In the genomic region with DNA sequence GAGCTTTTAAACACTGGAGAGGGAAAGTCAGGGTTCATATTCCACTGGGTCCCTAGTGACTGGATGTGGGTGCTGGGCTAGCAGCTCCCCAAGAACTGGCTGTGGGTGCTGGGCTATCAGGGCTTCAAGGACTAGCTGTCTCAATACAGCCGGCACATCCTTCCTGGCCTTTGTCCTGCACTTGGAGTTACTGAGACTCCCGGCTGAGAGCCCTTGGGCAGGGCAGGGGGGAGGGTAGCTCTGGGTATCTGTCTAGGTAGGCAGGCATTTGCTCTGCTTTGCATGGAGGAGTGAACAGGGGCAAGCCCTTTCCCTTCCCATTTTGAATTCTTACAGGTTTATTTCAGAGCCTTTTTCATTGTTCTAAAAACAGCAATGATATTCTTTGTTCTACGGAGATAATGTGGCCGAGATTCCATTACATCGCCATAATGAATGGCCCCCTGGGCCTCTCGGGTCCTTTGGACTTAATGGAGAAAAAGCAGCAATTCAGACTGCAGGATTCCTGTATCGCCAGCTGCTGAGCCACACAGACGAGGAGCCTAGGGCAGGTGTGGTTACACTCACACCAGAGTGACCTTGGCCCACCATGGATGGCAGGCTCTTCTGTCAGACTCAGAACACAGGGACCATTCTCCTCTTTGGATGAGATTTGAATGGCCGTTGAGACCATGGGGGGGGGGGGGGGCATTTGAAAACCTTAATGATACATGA, we compare ENCODE assay signal across 19 mouse cellular contexts.
DNase-seq lines count a peak whose midpoint lies in the region; ATAC-seq lines count a peak whose summit lies in the region.
"Had no signal": no experiment of that assay in that cellular context is flagged by ENCODE, and none has a peak within 500 bp of the region (broad histone marks: within the 10 kb centered on the region; RNA-seq: fewer than 3 reads in every experiment).

No protein-coding gene starts in this region.

- no peak for ATAC-seq in forebrain, embryonic 11.5 days (replicated peaks; ENCODE audit: low FRiP score)
- no peak for ATAC-seq in forebrain, embryonic 14.5 days
- no peak for ATAC-seq in midbrain, embryonic 12.5 days (ENCODE audit: low FRiP score, low read depth)
- no peak for ATAC-seq in midbrain, embryonic 15.5 days (replicated peaks)
- ATAC-seq in hindbrain, embryonic 12.5 days (ENCODE audit: low FRiP score), result no peak
- ATAC-seq in midbrain, embryonic 14.5 days (ENCODE audit: low FRiP score, low TSS enrichment), result no peak
- ATAC-seq: lung, postnatal 0 days had no signal

- DNase-seq in forebrain, embryonic 11.5 days (ENCODE audit: low spot score), result peak; percentile 61
- no peak for DNase-seq in forebrain, embryonic 14.5 days (ENCODE audit: low spot score)
- DNase-seq in midbrain, embryonic 14.5 days, result peak; percentile 53
- no peak for DNase-seq in urinary bladder, adult 2 months (ENCODE audit: low spot score)
- no peak for DNase-seq in cerebellum, postnatal 36 days
- DNase-seq: adrenal gland, adult 2 months; cerebellum, adult 11-12 months; gastrocnemius, postnatal 36 days; heart, postnatal 36 days; kidney, adult 18-20 months; left cerebral cortex, postnatal 4 days; liver, embryonic 13.5 days; right cerebral cortex, postnatal 14 days; thymus, postnatal 4 days had no signal

- H3K4me3 ChIP-seq in forebrain, embryonic 11.5 days (ENCODE audit: low read depth, low read length), result no peak overlapping the region
- H3K4me3 ChIP-seq in forebrain, embryonic 14.5 days (ENCODE audit: low read depth, low read length), result no peak overlapping the region
- no peak overlapping the region for H3K4me3 ChIP-seq in midbrain, embryonic 12.5 days
- H3K4me3 ChIP-seq in midbrain, embryonic 15.5 days, result no peak overlapping the region
- H3K4me3 ChIP-seq in hindbrain, embryonic 12.5 days, result no peak overlapping the region
- no peak overlapping the region for H3K4me3 ChIP-seq in midbrain, embryonic 14.5 days (replicated peaks; ENCODE audit: low read depth, low read length)
- H3K4me3 ChIP-seq: liver, embryonic 13.5 days had no signal

- H3K9ac ChIP-seq in forebrain, embryonic 11.5 days (ENCODE audit: low read length), result peak overlapping the region; percentile 27
- H3K9ac ChIP-seq in forebrain, embryonic 14.5 days (ENCODE audit: low read length), result no peak overlapping the region; the same call in 1 of the 2 replicates
- H3K9ac ChIP-seq in midbrain, embryonic 12.5 days (replicated peaks), result 0 out of 2 replicates have a peak overlapping the region, but pooled peaks have one; percentile 12
- no peak overlapping the region for H3K9ac ChIP-seq in midbrain, embryonic 15.5 days
- 0 out of 2 replicates have a peak overlapping the region, but pooled peaks have one; percentile 11 for H3K9ac ChIP-seq in hindbrain, embryonic 12.5 days
- no peak overlapping the region for H3K9ac ChIP-seq in midbrain, embryonic 14.5 days (replicated peaks; ENCODE audit: low read length)
- H3K9ac ChIP-seq: liver, embryonic 13.5 days had no signal

- peaks cover 37% of the 10 kb centered on the region for H3K4me1 ChIP-seq in forebrain, embryonic 11.5 days (replicated peaks; ENCODE audit: control insufficient read depth, insufficient read depth, low read length)
- H3K4me1 ChIP-seq in forebrain, embryonic 14.5 days (ENCODE audit: control insufficient read depth, insufficient read depth, low read length), result peaks cover 33% of the 10 kb centered on the region
- H3K4me1 ChIP-seq in midbrain, embryonic 12.5 days, result peaks cover 45% of the 10 kb centered on the region
- H3K4me1 ChIP-seq in midbrain, embryonic 15.5 days, result peaks cover 36% of the 10 kb centered on the region
- peaks cover 40% of the 10 kb centered on the region for H3K4me1 ChIP-seq in hindbrain, embryonic 12.5 days
- peaks cover 31% of the 10 kb centered on the region for H3K4me1 ChIP-seq in midbrain, embryonic 14.5 days (ENCODE audit: control insufficient read depth, insufficient read depth, low read length)
- H3K4me1 ChIP-seq: liver, embryonic 13.5 days had no signal

- no peak overlapping the region for H3K4me2 ChIP-seq in forebrain, embryonic 11.5 days (ENCODE audit: low read depth, low read length, severe bottlenecking)
- no peak overlapping the region for H3K4me2 ChIP-seq in forebrain, embryonic 14.5 days (ENCODE audit: low read length)
- no peak overlapping the region; the same call in 1 of the 2 replicates for H3K4me2 ChIP-seq in midbrain, embryonic 12.5 days (replicated peaks)
- no peak overlapping the region for H3K4me2 ChIP-seq in midbrain, embryonic 15.5 days
- H3K4me2 ChIP-seq in hindbrain, embryonic 12.5 days (replicated peaks), result no peak overlapping the region
- H3K4me2 ChIP-seq in midbrain, embryonic 14.5 days (ENCODE audit: low read length), result no peak overlapping the region
- H3K4me2 ChIP-seq: heart, embryonic 11.5 days; liver, embryonic 13.5 days had no signal

- H3K27ac ChIP-seq in forebrain, embryonic 11.5 days (ENCODE audit: low read depth, low read length), result peak overlapping the region; percentile 31; the same call in 1 of the 2 replicates
- no peak overlapping the region for H3K27ac ChIP-seq in forebrain, embryonic 14.5 days (ENCODE audit: low read depth, low read length)
- 0 out of 2 replicates have a peak overlapping the region, but pooled peaks have one; percentile 26 for H3K27ac ChIP-seq in midbrain, embryonic 12.5 days (replicated peaks)
- no peak overlapping the region; the same call in 1 of the 2 replicates for H3K27ac ChIP-seq in midbrain, embryonic 15.5 days
- peak overlapping the region; percentile 40 for H3K27ac ChIP-seq in hindbrain, embryonic 12.5 days
- H3K27ac ChIP-seq in midbrain, embryonic 14.5 days (replicated peaks; ENCODE audit: low read depth, low read length), result peak overlapping the region; percentile 10
- H3K27ac ChIP-seq: liver, embryonic 13.5 days had no signal

- H3K27me3 ChIP-seq in forebrain, embryonic 11.5 days (ENCODE audit: control insufficient read depth, insufficient read depth, low read length), result no peaks in the 10 kb centered on the region
- H3K27me3 ChIP-seq in forebrain, embryonic 14.5 days (replicated peaks; ENCODE audit: control insufficient read depth, insufficient read depth, low read length), result no peaks in the 10 kb centered on the region
- peaks cover 6% of the 10 kb centered on the region; the same call in 1 of the 2 replicates for H3K27me3 ChIP-seq in midbrain, embryonic 12.5 days
- no peaks in the 10 kb centered on the region for H3K27me3 ChIP-seq in midbrain, embryonic 15.5 days (replicated peaks)
- H3K27me3 ChIP-seq in hindbrain, embryonic 12.5 days, result peaks cover 4% of the 10 kb centered on the region; the same call in 1 of the 2 replicates
- H3K27me3 ChIP-seq in midbrain, embryonic 14.5 days (ENCODE audit: control insufficient read depth, insufficient read depth, low read length), result no peaks in the 10 kb centered on the region
- H3K27me3 ChIP-seq: liver, embryonic 13.5 days had no signal

- no peaks in the 10 kb centered on the region for H3K9me3 ChIP-seq in forebrain, embryonic 11.5 days (ENCODE audit: control insufficient read depth, low read length)
- H3K9me3 ChIP-seq in forebrain, embryonic 14.5 days (replicated peaks; ENCODE audit: control insufficient read depth, low read length), result no peaks in the 10 kb centered on the region
- H3K9me3 ChIP-seq in midbrain, embryonic 12.5 days, result no peaks in the 10 kb centered on the region
- H3K9me3 ChIP-seq in midbrain, embryonic 15.5 days, result no peaks in the 10 kb centered on the region
- H3K9me3 ChIP-seq in hindbrain, embryonic 12.5 days (replicated peaks), result no peaks in the 10 kb centered on the region
- H3K9me3 ChIP-seq in midbrain, embryonic 14.5 days (ENCODE audit: control insufficient read depth, low read length), result no peaks in the 10 kb centered on the region

- no peaks in the 10 kb centered on the region for H3K36me3 ChIP-seq in forebrain, embryonic 11.5 days (ENCODE audit: control insufficient read depth, insufficient read depth, low read length)
- H3K36me3 ChIP-seq in forebrain, embryonic 14.5 days (ENCODE audit: control insufficient read depth, insufficient read depth, low read length), result no peaks in the 10 kb centered on the region
- no peaks in the 10 kb centered on the region for H3K36me3 ChIP-seq in midbrain, embryonic 12.5 days
- no peaks in the 10 kb centered on the region for H3K36me3 ChIP-seq in midbrain, embryonic 15.5 days (replicated peaks)
- H3K36me3 ChIP-seq in hindbrain, embryonic 12.5 days, result no peaks in the 10 kb centered on the region
- no peaks in the 10 kb centered on the region for H3K36me3 ChIP-seq in midbrain, embryonic 14.5 days (ENCODE audit: control insufficient read depth, insufficient read depth, low read length)
- H3K36me3 ChIP-seq: liver, embryonic 13.5 days had no signal

- 1% methylated on average over 9 of the region's 9 CpGs for WGBS in forebrain, embryonic 11.5 days
- 4% methylated on average over 9 of the region's 9 CpGs for WGBS in forebrain, embryonic 14.5 days
- WGBS in midbrain, embryonic 12.5 days, result 10% methylated on average over 9 of the region's 9 CpGs
- WGBS in midbrain, embryonic 15.5 days, result 14% methylated on average over 9 of the region's 9 CpGs
- WGBS in hindbrain, embryonic 12.5 days, result 13% methylated on average over 9 of the region's 9 CpGs
- 5% methylated on average over 9 of the region's 9 CpGs for WGBS in midbrain, embryonic 14.5 days

Comparison
In these comparisons a context has a peak if more than half of its experiments do, and no peak if none do; other contexts are left out.
1. DNase-seq: peak in forebrain, embryonic 11.5 days (single experiment) and midbrain, embryonic 14.5 days (single experiment); none in forebrain, embryonic 14.5 days (single experiment), urinary bladder, adult 2 months (single experiment) and cerebellum, postnatal 36 days (0 of 2).
2. H3K27ac ChIP-seq: peak in forebrain, embryonic 11.5 days (single experiment), midbrain, embryonic 12.5 days (single experiment), hindbrain, embryonic 12.5 days (single experiment) and midbrain, embryonic 14.5 days (single experiment); none in forebrain, embryonic 14.5 days (single experiment) and midbrain, embryonic 15.5 days (single experiment).
3. H3K9ac ChIP-seq: peak in forebrain, embryonic 11.5 days (single experiment), midbrain, embryonic 12.5 days (single experiment) and hindbrain, embryonic 12.5 days (single experiment); none in forebrain, embryonic 14.5 days (single experiment), midbrain, embryonic 15.5 days (single experiment) and midbrain, embryonic 14.5 days (single experiment).